21 mouse cellular contexts compared by ENCODE assay signal in genomic region chr3:60595606-60596005, GRCm38 (mm10).
DNase-seq lines count a peak whose midpoint lies in the region; ATAC-seq and TF ChIP-seq lines count a peak whose summit lies in the region.
"Had no signal": no experiment of that assay in that cellular context is flagged by ENCODE, and none has a peak within 500 bp of the region (broad histone marks: within the 10 kb centered on the region; RNA-seq: fewer than 3 reads in every experiment).

No protein-coding gene starts in this region.

- no peak for TF ChIP-seq EP300 in CH12.LX (IDR thresholded peaks at IDR 0.05; ENCODE audit: low read length)

- peak overlapping the region; percentile 11; the same call in 1 of the 2 replicates for H3K4me2 ChIP-seq in CH12.LX (ENCODE audit: insufficient read depth, low read depth, poor library complexity, severe bottlenecking)
- H3K4me2 ChIP-seq in kidney, embryonic 15.5 days: no peak overlapping the region
- H3K4me2 ChIP-seq: embryonic facial prominence, embryonic 12.5 days; forebrain, embryonic 13.5 days; forebrain, embryonic 15.5 days had no signal

- in situ Hi-C loops in CH12.LX (cut with MboI; ENCODE audit: low pct_ligation_motif_present, low pct_unique_long_range_greater_than_20kb, low sequenced_read_pairs): loop anchor here (10.0 kb wide), 1 partner anchor 61 kb away; no protein-coding TSS in a partner anchor

- H3K9me3 ChIP-seq in CH12.LX (replicated peaks; ENCODE audit: low read length): no peaks in the 10 kb centered on the region
- no peaks in the 10 kb centered on the region for H3K9me3 ChIP-seq in kidney, embryonic 15.5 days (replicated peaks)
- no peaks in the 10 kb centered on the region for H3K9me3 ChIP-seq in midbrain, embryonic 10.5 days (replicated peaks)
- H3K9me3 ChIP-seq: embryonic facial prominence, embryonic 10.5 days; embryonic facial prominence, embryonic 12.5 days; forebrain, embryonic 13.5 days; forebrain, embryonic 15.5 days had no signal

- peaks cover 20 to 36% of the 10 kb centered on the region in 2 experiments for H3K36me3 ChIP-seq in CH12.LX (replicated peaks in 1 of 2; ENCODE audit: control insufficient read depth in 1 of 2, insufficient read depth in 1 of 2, low read length in 1 of 2)
- no peaks in the 10 kb centered on the region for H3K36me3 ChIP-seq in kidney, embryonic 15.5 days
- H3K36me3 ChIP-seq in midbrain, embryonic 10.5 days: no peaks in the 10 kb centered on the region
- H3K36me3 ChIP-seq: embryonic facial prominence, embryonic 12.5 days; forebrain, embryonic 15.5 days had no signal

- H3K79me2 ChIP-seq in CH12.LX (replicated peaks; ENCODE audit: control insufficient read depth, extremely low read depth, insufficient read depth, poor library complexity, severe bottlenecking): peaks cover 70% of the 10 kb centered on the region

- DNase-seq in gastrocnemius, adult 2 months: no peak
- DNase-seq in gastrocnemius, postnatal 10 days: no peak
- peak; percentile 60 for DNase-seq in CH12.LX (ENCODE audit: extremely low read depth)
- no peak for DNase-seq in heart, postnatal 36 days
- no peak for DNase-seq in midbrain, embryonic 10.5 days (ENCODE audit: low spot score)
- DNase-seq: adrenal gland, postnatal 10 days; adrenal gland, postnatal 36 days; cerebellum, adult 11-12 months; cerebellum, adult 2 months; cerebellum, adult 9-10 months; cerebellum, postnatal 10 days; cerebellum, postnatal 25 days; forebrain, postnatal 0 days had no signal

- intact Hi-C loops in gastrocnemius, adult 2 months (cut with DNase I): no loop called here
- intact Hi-C loops in heart, postnatal 36 days (cut with DNase I): no loop called here

- no peak overlapping the region for H3K9ac ChIP-seq in CH12.LX (ENCODE audit: insufficient read depth, low read depth)
- no peak overlapping the region for H3K9ac ChIP-seq in kidney, embryonic 15.5 days
- H3K9ac ChIP-seq: embryonic facial prominence, embryonic 12.5 days; forebrain, embryonic 13.5 days; forebrain, embryonic 15.5 days; forebrain, postnatal 0 days had no signal

- dilution Hi-C loops in CH12.LX (cut with MboI; ENCODE audit: extremely low pct_ligation_motif_present, extremely low pct_unique_long_range_greater_than_20kb, low sequenced_read_pairs): no loop called here

- ATAC-seq in neutrophil, adult 5-6 weeks (ENCODE audit: extremely low read depth, insufficient number of reproducible peaks, low FRiP score, poor library complexity, severe bottlenecking): peak; percentile 43; the same call in 1 of the 2 replicates
- ATAC-seq in kidney, embryonic 15.5 days (replicated peaks; ENCODE audit: low FRiP score): no peak
- ATAC-seq: activated CD4-positive, CD25-positive, alpha-beta regulatory T cell, adult 4 months; forebrain, embryonic 13.5 days; forebrain, embryonic 15.5 days; forebrain, postnatal 0 days; Patski had no signal

- H3K4me1 ChIP-seq in CH12.LX (ENCODE audit: control insufficient read depth in 1 of 2, insufficient read depth in 2 of 2): peaks cover 5 to 90% of the 10 kb centered on the region in 2 experiments
- no peaks in the 10 kb centered on the region for H3K4me1 ChIP-seq in kidney, embryonic 15.5 days
- 0 out of 2 replicates have a peak, but pooled peaks cover 4% of the 10 kb centered on the region for H3K4me1 ChIP-seq in midbrain, embryonic 10.5 days
- H3K4me1 ChIP-seq: forebrain, embryonic 13.5 days; forebrain, embryonic 15.5 days had no signal

- H3K4me3 ChIP-seq in gastrocnemius, adult 2 months: no peak overlapping the region
- H3K4me3 ChIP-seq in CH12.LX (replicated peaks in 1 of 3; ENCODE audit: low read depth in 2 of 3, low read length in 2 of 3, poor library complexity in 1 of 3): no peak overlapping the region
- no peak overlapping the region for H3K4me3 ChIP-seq in kidney, embryonic 15.5 days (replicated peaks)
- no peak overlapping the region for H3K4me3 ChIP-seq in midbrain, embryonic 10.5 days
- H3K4me3 ChIP-seq: embryonic facial prominence, embryonic 10.5 days; embryonic facial prominence, embryonic 12.5 days; forebrain, embryonic 13.5 days; forebrain, embryonic 15.5 days had no signal

- peak; percentile 33; the same call in 1 of the 2 replicates for TF ChIP-seq POLR2A in CH12.LX (IDR thresholded peaks at IDR 0.05; ENCODE audit: low read depth, low read length)

- H3K27me3 ChIP-seq in CH12.LX (replicated peaks): no peaks in the 10 kb centered on the region
- no peaks in the 10 kb centered on the region for H3K27me3 ChIP-seq in kidney, embryonic 15.5 days
- no peaks in the 10 kb centered on the region for H3K27me3 ChIP-seq in midbrain, embryonic 10.5 days (ENCODE audit: low read depth, poor library complexity, severe bottlenecking)
- H3K27me3 ChIP-seq: embryonic facial prominence, embryonic 12.5 days; forebrain, embryonic 13.5 days; forebrain, embryonic 15.5 days; Patski had no signal

- 85% methylated on average over 10 of the region's 10 CpGs for WGBS in kidney, embryonic 15.5 days
- 90% methylated on average over 10 of the region's 10 CpGs for WGBS in midbrain, embryonic 10.5 days

- TF ChIP-seq CTCF in gastrocnemius, adult 2 months (IDR thresholded peaks at IDR 0.05): no peak
- TF ChIP-seq CTCF in CH12.LX (conservative IDR thresholded peaks at IDR 0.05 in 1 of 2, IDR thresholded peaks at IDR 0.05 in 1 of 2; ENCODE audit: low read depth in 2 of 2, low read length in 2 of 2): no peak

- no peak for TF ChIP-seq RAD21 in CH12.LX (IDR thresholded peaks at IDR 0.05; ENCODE audit: low read depth, low read length)

- peak overlapping the region; percentile 93 for H3K27ac ChIP-seq in gastrocnemius, adult 2 months
- H3K27ac ChIP-seq in CH12.LX (ENCODE audit: insufficient read depth, low read depth): peak overlapping the region; percentile 8; the same call in 1 of the 2 replicates
- no peak overlapping the region for H3K27ac ChIP-seq in kidney, embryonic 15.5 days
- no peak overlapping the region for H3K27ac ChIP-seq in midbrain, embryonic 10.5 days (replicated peaks)
- H3K27ac ChIP-seq: embryonic facial prominence, embryonic 10.5 days; embryonic facial prominence, embryonic 12.5 days; forebrain, embryonic 13.5 days; forebrain, embryonic 15.5 days had no signal

TF ChIP-seq in CH12.LX, 34 proteins besides CTCF, POLR2A, EP300 and RAD21:
- no peak for TF ChIP-seq IRF4 (IDR thresholded peaks at IDR 0.05; ENCODE audit: low read depth, low read length)
- TF ChIP-seq BHLHE40 (IDR thresholded peaks at IDR 0.05; ENCODE audit: low read depth, low read length): peak; percentile 74

Comparison
In these comparisons a context has a peak if more than half of its experiments do, and no peak if none do; other contexts are left out.
1. H3K27ac ChIP-seq: peak in gastrocnemius, adult 2 months (single experiment) and CH12.LX (single experiment); none in kidney, embryonic 15.5 days (single experiment) and midbrain, embryonic 10.5 days (single experiment).